9 mouse cellular contexts compared by ENCODE assay signal in the genomic region with DNA sequence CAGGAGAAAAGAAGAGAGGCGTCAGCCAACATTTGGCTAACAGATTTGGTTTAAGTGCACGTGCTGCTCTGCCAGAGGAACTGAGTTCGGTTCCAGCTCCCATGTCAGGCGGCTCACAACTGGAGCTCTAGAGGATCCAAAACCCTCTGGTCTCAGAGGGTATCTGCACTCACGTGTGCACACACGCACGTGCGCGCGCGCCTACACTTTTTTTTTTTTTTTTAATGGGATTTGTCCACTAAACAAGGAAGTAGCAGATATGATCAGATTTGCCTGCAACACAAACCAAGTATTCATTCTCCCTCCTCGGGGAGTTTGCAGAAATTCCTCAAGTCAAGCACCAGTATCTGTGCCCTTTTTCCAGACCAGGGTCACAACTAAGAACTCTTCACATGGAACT. TPM values are rescaled to one million over a fixed set of nuclear protein-coding genes. Genes with fewer than 3 reads are reported as not detected.
DNase-seq lines count a peak whose midpoint lies in the region; ATAC-seq and TF ChIP-seq lines count a peak whose summit lies in the region.
"Had no signal": no experiment of that assay in that cellular context is flagged by ENCODE, and none has a peak within 500 bp of the region (broad histone marks: within the 10 kb centered on the region; RNA-seq: fewer than 3 reads in every experiment).

No protein-coding gene starts in this region.

- H3K4me3 ChIP-seq in cerebellum, adult 2 months (replicated peaks; ENCODE audit: insufficient read depth, low read depth, low read length) = peak overlapping the region; percentile 90
- peak overlapping the region; percentile 63 for H3K4me3 ChIP-seq in hindbrain, postnatal 0 days (ENCODE audit: low read length)

- peaks cover 15% of the 10 kb centered on the region for H3K36me3 ChIP-seq in hindbrain, postnatal 0 days (ENCODE audit: insufficient read depth, low read length)

- peak overlapping the region; percentile 96 for H3K4me2 ChIP-seq in hindbrain, postnatal 0 days (ENCODE audit: low read depth, low read length)

- no peaks in the 10 kb centered on the region for H3K9me3 ChIP-seq in hindbrain, postnatal 0 days (ENCODE audit: low read length)

- peak in 1 of 2 experiments; percentile 22 for DNase-seq in cerebellum, adult 2 months
- no peak for DNase-seq in cerebellum, postnatal 4 days (ENCODE audit: low spot score in 2 of 2)
- DNase-seq in thymus, postnatal 0 days (ENCODE audit: low spot score) = peak; percentile 3
- DNase-seq in thymus, adult 18-20 months = no peak
- DNase-seq in hindbrain, postnatal 0 days (ENCODE audit: low spot score) = peak; percentile 3
- peak; percentile 19 for DNase-seq in naive thymus-derived CD4-positive, alpha-beta T cell, adult 2 months (ENCODE audit: low read depth)
- DNase-seq in gastrocnemius, postnatal 25 days = no peak
- DNase-seq in layer of hippocampus, postnatal 25 days (ENCODE audit: extremely low spot score in 1 of 2, low spot score in 1 of 2) = no peak

- TF ChIP-seq POLR2A in cerebellum, adult 2 months (IDR thresholded peaks at IDR 0.05; ENCODE audit: borderline replicate concordance, insufficient read depth, low read length) = no peak

- 4% methylated on average over 12 of the region's 12 CpGs for WGBS in cerebellum, adult 2 months
- 10% methylated on average over 12 of the region's 12 CpGs for WGBS in hindbrain, postnatal 0 days

- H3K9ac ChIP-seq in hindbrain, postnatal 0 days (replicated peaks; ENCODE audit: low read length) = peak overlapping the region; percentile 71

- ATAC-seq in hindbrain, postnatal 0 days = no peak

- H3K4me1 ChIP-seq in cerebellum, adult 2 months (ENCODE audit: control insufficient read depth, insufficient read depth, low read length) = peaks cover 5% of the 10 kb centered on the region; the same call in 1 of the 2 replicates
- peaks cover 10% of the 10 kb centered on the region; the same call in 1 of the 2 replicates for H3K4me1 ChIP-seq in hindbrain, postnatal 0 days (ENCODE audit: insufficient read depth, low read length)

- no peak for TF ChIP-seq CTCF in cerebellum, adult 2 months (IDR thresholded peaks at IDR 0.05; ENCODE audit: borderline replicate concordance, insufficient read depth, low read depth, low read length)
- TF ChIP-seq CTCF in hindbrain, postnatal 0 days (IDR thresholded peaks at IDR 0.05; ENCODE audit: low read depth) = no peak

- no peak overlapping the region for H3K27ac ChIP-seq in cerebellum, adult 2 months (ENCODE audit: insufficient read depth, low read length)
- H3K27ac ChIP-seq in hindbrain, postnatal 0 days = no peak overlapping the region

- H3K27me3 ChIP-seq in cerebellum, adult 2 months (ENCODE audit: control insufficient read depth, insufficient read depth, low read length) = no peaks in the 10 kb centered on the region
- no peaks in the 10 kb centered on the region for H3K27me3 ChIP-seq in hindbrain, postnatal 0 days (ENCODE audit: insufficient read depth, low read length)
- H3K27me3 ChIP-seq: Patski had no signal

RNA-seq across cellular contexts. Expression of a gene that starts 0.8 kb away (rescaled TPM):
- polyA plus RNA-seq in cerebellum, adult 2 months (2012; rRNA removed) = 29.4 and 31.6 TPM in 2 replicates
- 37.3 and 37.6 TPM in 2 replicates for polyA plus RNA-seq in thymus, postnatal 0 days (2015; fragmentation: Nextera tagmentation; extraction: Ambion mirVana)
- total RNA-seq in hindbrain, postnatal 0 days (2014; rRNA removed) = 25.9 and 48.2 TPM in 2 replicates
- polyA plus RNA-seq in hindbrain, postnatal 0 days (2015; fragmentation: Nextera tagmentation; extraction: Ambion mirVana) = 22.3 and 26.8 TPM in 2 replicates
- 10 to 100 TPM; 11.0 to 12.9 TPM for total RNA-seq in gastrocnemius, postnatal 25 days (2021)
- 10 to 100 TPM; 22.5 to 25.1 TPM for total RNA-seq in layer of hippocampus, postnatal 25 days (2021)

RNA-seq across cellular contexts. Expression of a gene that starts 6.7 kb away (rescaled TPM):
- 0.08 TPM in 1 of 2 replicates, not detected in the other for polyA plus RNA-seq in cerebellum, adult 2 months (2012; rRNA removed)
- polyA plus RNA-seq in thymus, postnatal 0 days (2015; fragmentation: Nextera tagmentation; extraction: Ambion mirVana) = 0.14 and 0.26 TPM in 2 replicates
- 0.16 TPM in 1 of 2 replicates, not detected in the other for total RNA-seq in hindbrain, postnatal 0 days (2014; rRNA removed)
- polyA plus RNA-seq in hindbrain, postnatal 0 days (2015; fragmentation: Nextera tagmentation; extraction: Ambion mirVana) = 0.05 and 0.28 TPM in 2 replicates
- not detected for total RNA-seq in gastrocnemius, postnatal 25 days (2021)
- 1 to 10 TPM; 1.9 to 2.3 TPM for total RNA-seq in layer of hippocampus, postnatal 25 days (2021)

RNA-seq across cellular contexts. Expression of a gene that starts 28.7 kb away (rescaled TPM):
- polyA plus RNA-seq in cerebellum, adult 2 months (2012; rRNA removed) = 0.38 and 0.44 TPM in 2 replicates
- polyA plus RNA-seq in thymus, postnatal 0 days (2015; fragmentation: Nextera tagmentation; extraction: Ambion mirVana) = 2.2 and 2.7 TPM in 2 replicates
- total RNA-seq in hindbrain, postnatal 0 days (2014; rRNA removed) = 4.1 TPM in 1 of 2 replicates, not detected in the other
- polyA plus RNA-seq in hindbrain, postnatal 0 days (2015; fragmentation: Nextera tagmentation; extraction: Ambion mirVana) = 0.26 and 0.41 TPM in 2 replicates
- 100 to 1,000 TPM in 1 of 2 experiments, 1 to 10 TPM in 1; 1.9 to 114 TPM for total RNA-seq in gastrocnemius, postnatal 25 days (2021)
- total RNA-seq in layer of hippocampus, postnatal 25 days (2021) = not detected

RNA-seq across cellular contexts. Expression of a gene that starts 42.0 kb away (rescaled TPM):
- 9.8 and 10.3 TPM in 2 replicates for polyA plus RNA-seq in cerebellum, adult 2 months (2012; rRNA removed)
- polyA plus RNA-seq in thymus, postnatal 0 days (2015; fragmentation: Nextera tagmentation; extraction: Ambion mirVana) = 30.6 and 32.9 TPM in 2 replicates
- total RNA-seq in hindbrain, postnatal 0 days (2014; rRNA removed) = 11.5 and 14.0 TPM in 2 replicates
- 32.9 and 35.5 TPM in 2 replicates for polyA plus RNA-seq in hindbrain, postnatal 0 days (2015; fragmentation: Nextera tagmentation; extraction: Ambion mirVana)
- 1 to 10 TPM; 5.8 to 8.3 TPM for total RNA-seq in gastrocnemius, postnatal 25 days (2021)
- 10 to 100 TPM; 14.9 to 16.2 TPM for total RNA-seq in layer of hippocampus, postnatal 25 days (2021)

RNA-seq across cellular contexts. Expression of a gene that starts 42.0 kb away (rescaled TPM):
- polyA plus RNA-seq in cerebellum, adult 2 months (2012; rRNA removed) = 23.8 and 25.3 TPM in 2 replicates
- 18.7 and 18.8 TPM in 2 replicates for polyA plus RNA-seq in thymus, postnatal 0 days (2015; fragmentation: Nextera tagmentation; extraction: Ambion mirVana)
- 20.5 and 24.2 TPM in 2 replicates for total RNA-seq in hindbrain, postnatal 0 days (2014; rRNA removed)
- polyA plus RNA-seq in hindbrain, postnatal 0 days (2015; fragmentation: Nextera tagmentation; extraction: Ambion mirVana) = 11.9 and 13.7 TPM in 2 replicates
- total RNA-seq in gastrocnemius, postnatal 25 days (2021) = 10 to 100 TPM in 1 of 2 experiments, 1 to 10 TPM in 1; 9.2 to 10.6 TPM
- 10 to 100 TPM; 24.9 to 26.9 TPM for total RNA-seq in layer of hippocampus, postnatal 25 days (2021)

Comparison
In these comparisons a context has a peak if more than half of its experiments do, and no peak if none do; other contexts are left out.
1. DNase-seq: peak in thymus, postnatal 0 days (single experiment), hindbrain, postnatal 0 days (single experiment) and naive thymus-derived CD4-positive, alpha-beta T cell, adult 2 months (single experiment); none in cerebellum, postnatal 4 days (0 of 2), thymus, adult 18-20 months (0 of 2), gastrocnemius, postnatal 25 days (single experiment) and layer of hippocampus, postnatal 25 days (0 of 2).